Mouse (Mus musculus) erythroblast, adult 5-6 weeks (primary cell): ENCODE measurements at regions not wholly inside any gene's neighbourhood (a gene's known extent, or its start where the extent isn't known, plus 50 kb on each side); places are given as distances from the start of the nearest gene placed in this dataset.

Experiments
- ATAC-seq: replicated peaks from 2 replicates; pipeline ENCODE4 v1.8.0; 2016; ENCODE audit warnings: moderate number of reproducible peaks, mild to moderate bottlenecking, moderate TSS enrichment, inconsistent platforms; ENCODE audit not compliant: poor library complexity, low FRiP score, severe bottlenecking

DNA sequence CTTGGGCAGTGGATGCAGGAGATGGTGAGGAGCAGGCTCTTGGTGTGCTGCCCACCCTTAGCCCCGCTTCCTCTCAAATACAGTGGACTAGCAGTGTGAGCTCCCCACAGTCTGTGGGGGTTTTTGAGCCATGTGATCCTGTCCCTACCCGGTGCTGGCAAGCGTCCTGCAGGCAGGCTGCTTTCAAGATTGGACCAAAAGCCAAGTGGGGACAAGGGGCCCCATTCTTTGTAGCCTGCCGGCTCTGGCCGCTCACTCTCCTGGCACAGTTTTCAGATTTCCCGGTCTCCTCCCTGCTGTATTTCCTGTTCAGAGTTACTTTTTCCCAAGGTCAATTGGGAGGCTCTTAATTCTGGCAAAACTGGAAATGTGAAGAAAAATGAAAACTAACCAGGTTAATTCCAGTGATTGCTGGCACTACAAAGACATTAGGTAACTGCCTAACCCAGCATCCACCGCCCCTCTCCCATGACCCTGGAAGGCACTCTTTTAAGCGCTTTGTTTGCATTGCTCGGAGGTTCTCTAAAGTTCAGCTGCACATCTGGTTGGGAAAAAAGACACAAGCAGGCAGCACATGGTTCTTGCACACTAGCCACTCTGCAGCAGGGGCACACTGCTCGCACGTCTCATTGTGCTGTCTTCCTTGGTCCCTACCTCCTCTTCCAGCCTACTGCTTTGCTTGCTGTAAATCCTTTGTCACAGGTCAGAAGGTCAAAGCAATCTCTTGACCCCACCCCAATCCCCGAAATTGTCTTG is 105.6 kb downstream of the Rassf10 start:
- no peak for ATAC-seq

DNA sequence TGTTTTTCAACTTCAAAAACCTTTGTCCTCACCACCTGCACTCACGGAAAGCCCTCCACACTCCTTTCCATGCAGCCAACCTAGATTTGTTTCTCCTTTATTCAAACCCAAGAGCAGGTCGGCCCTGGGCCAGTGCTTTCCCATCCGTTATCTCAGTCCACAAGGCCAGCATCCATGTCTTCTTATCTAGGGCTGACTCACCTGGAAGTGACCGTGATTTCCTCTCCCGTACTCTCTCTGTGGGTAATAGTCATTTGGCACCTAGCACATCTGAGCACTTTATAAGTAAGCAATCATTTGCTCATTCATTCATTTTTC is 106.2 kb downstream of the Rassf10 start:
- no peak for ATAC-seq

DNA sequence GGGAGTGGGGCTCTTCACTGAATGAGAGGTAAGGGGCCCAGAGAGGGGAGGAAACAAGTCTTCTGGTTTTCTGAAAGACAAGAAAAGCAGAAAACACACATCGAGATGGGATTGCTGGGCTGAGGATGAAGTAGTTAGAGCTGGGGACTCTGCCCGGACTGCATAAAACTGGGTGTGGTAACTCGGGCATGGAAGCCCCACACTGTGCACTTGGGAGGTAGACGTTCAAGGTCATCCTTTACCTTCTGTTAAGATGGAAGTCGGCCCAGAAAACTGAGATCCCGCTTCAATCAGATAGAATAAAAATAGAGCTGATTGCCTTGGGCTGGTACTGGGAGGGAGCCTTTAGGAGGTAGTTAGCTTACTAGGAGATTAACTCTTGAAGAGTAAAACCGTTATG is 107.2 kb downstream of the Rassf10 start:
- ATAC-seq = no peak

- no peak for ATAC-seq
Observed at GRCm38 (mm10) chr7:113066536-113066935, 112.8 kb downstream of the Rassf10 start.

- no peak for ATAC-seq
Observed at GRCm38 (mm10) chr7:113068296-113068695, 114.5 kb downstream of the Rassf10 start.

DNA sequence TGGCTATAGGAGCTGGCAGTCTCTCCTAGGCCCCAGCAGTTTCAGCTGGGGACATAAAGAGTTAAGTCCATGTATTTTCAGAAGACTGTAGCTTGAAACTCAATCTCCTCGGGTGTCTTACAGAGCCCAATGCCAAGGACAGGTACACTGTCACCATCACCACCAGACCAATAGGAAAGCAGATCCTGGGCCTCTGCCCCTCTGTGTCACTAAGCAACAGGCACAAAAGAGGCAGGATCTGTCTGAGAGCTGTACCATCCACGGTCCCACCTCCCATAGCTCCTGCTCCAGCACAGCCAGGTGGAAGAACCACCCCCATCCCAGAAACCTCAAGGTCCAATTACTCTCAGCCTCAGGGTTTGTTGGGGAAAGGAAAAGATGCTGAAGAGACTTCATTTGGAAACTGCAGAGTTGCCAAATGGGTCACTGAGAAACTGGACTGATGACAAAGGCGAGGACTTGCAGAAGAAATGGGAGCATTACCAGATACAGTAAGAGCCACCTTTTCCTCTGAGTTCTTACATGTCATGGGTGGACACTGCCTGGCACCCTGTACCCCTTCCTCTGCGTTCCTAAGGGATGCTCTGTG is 115.7 kb downstream of the Rassf10 start:
- ATAC-seq = no peak

DNA sequence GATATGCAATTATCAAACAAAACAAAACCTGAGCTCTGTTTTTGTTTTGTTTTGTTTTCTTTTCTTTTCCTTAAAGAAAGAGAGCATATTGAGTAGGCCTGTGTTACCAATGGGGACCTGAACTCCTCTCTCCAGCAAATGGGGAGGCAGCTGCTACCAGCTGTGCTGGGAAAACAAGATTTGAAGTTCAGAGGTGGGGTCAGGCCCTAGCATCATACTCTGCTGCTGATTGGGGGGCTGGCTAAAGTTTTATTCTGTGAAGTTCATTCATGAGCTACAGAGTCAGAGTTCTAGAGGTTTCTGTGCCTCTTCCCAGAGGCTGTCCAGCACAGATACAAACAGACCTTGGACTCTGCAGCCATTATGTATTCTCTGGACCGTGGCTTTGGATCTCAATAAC is 117.7 kb downstream of the Rassf10 start:
- ATAC-seq = no peak

GRCm38 (mm10) chr7:113073781-113074180 is 120.0 kb downstream of the Rassf10 start:
- no peak for ATAC-seq

GRCm38 (mm10) chr7:113075371-113075770 is 121.6 kb downstream of the Rassf10 start:
- no peak for ATAC-seq

GRCm38 (mm10) chr7:113076243-113076642 is 122.5 kb downstream of the Rassf10 start:
- ATAC-seq = no peak

DNA sequence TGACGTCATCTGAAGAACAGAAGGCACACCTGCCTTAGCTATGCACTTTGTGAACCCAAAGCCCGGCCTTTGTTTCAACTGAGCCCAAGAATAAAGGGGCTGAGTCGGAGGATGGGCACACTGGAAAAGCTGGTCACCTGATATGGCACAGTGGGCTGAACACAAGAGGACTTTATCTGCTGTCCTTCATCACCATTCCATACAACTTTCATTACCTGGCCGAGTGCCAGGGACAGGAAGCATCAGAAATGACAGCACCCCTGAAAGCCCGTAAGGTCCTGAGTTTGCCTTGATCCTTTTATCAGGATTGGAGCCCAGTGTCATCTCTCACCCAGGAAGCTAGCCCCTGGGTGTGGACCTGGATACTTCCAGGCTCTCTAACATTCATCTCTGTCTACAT is 126.1 kb upstream of the Arntl start:
- no peak for ATAC-seq

DNA sequence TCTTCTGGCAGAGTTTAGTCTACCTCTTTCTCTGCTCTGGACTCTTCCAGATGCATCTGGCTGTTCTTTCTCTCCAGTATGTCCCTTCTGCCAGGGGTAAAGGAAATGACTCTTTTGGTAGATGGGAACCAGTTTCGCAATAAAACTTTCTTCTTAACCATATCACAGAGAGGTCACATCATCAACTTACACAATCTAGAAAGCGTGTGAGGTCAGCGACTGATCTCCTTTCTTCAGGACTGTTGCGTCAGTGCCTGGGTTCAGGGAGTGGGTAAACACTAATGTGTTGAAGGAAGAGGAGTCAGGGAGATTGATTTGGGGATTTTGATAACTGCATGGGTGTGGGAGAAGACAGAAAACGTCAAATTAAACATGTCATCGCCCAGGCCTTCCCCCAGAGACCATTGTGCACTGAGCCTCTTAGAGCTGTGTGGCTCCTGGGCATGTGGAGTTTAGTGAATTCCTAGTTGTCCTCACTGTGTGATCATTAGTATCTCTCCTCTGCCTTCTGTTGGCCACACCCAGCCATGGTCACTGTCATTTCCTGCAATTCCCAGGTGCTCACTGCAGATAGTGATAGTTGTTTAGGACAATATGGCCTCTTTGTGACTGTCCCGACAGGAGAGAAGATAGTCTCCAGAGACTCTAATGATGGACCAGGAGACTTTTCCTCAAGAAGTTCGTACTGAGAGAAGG is 122.2 kb upstream of the Arntl start:
- no peak for ATAC-seq

GRCm38 (mm10) chr7:113086158-113086557 is 121.1 kb upstream of the Arntl start:
- ATAC-seq = no peak

DNA sequence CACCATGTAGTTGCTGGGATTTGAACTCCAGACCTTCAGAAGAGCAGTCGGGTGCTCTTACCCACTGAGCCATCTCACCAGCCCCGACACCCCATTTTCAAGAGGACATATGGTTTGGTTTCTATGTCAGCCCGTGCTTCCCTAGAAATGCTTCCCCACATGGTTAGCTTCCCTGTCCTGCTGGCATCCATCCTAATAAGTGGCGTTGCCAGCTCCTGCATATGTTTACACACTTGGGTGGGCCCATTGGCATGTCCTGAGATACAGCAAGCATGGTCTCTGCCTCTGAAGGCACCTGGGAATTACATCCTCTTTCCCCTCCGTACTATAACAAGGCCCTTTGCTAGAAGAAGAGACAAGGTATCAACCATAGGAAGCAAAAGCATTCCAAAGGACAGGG is 119.6 kb upstream of the Arntl start:
- no peak for ATAC-seq

- no peak for ATAC-seq
Observed at GRCm38 (mm10) chr7:113089044-113089443, 118.2 kb upstream of the Arntl start.

DNA sequence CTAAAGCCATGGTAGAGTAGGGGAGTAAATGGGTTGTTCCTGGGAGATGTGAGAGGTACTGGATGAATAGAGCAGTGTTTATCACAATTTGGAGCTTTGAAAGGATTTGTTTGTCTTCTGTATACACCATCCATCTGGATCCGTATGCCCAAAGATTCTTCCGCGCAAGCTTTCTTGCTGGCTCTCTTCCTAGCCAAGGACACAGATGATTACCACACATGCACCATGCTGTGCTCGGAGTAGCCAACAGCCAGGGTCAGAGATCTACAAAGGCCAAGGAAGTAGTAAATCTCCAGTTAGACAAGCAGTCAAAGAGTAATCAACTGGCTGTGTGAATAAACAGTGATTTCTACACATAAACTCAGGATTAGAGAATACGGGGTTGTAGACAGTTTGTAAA is 113.3 kb upstream of the Arntl start:
- no peak for ATAC-seq

- no peak for ATAC-seq
Observed at GRCm38 (mm10) chr7:113095092-113095491, 112.2 kb upstream of the Arntl start.

GRCm38 (mm10) chr7:113104265-113104664 is 103.0 kb upstream of the Arntl start:
- no peak for ATAC-seq

DNA sequence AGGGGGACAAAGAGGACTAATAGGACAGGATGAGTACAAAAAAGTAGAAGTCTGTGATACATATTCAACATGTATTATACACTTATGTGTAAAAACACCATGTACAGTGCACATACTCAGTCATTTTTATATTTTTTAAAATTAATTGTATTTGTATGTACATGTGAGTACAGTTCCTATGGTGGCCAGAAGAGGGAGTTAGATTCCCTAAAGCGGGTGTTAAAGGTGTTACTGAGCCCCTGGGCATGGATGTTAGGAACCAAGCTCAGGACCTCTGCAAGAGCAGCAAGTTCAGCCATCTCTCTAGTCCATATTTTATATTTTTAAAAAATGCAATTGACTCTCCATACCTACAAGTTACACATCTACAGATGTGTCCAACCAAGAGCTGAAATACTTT is 101.9 kb upstream of the Arntl start:
- no peak for ATAC-seq

GRCm38 (mm10) chr7:113106731-113107130 is 100.5 kb upstream of the Arntl start:
- ATAC-seq = no peak

DNA sequence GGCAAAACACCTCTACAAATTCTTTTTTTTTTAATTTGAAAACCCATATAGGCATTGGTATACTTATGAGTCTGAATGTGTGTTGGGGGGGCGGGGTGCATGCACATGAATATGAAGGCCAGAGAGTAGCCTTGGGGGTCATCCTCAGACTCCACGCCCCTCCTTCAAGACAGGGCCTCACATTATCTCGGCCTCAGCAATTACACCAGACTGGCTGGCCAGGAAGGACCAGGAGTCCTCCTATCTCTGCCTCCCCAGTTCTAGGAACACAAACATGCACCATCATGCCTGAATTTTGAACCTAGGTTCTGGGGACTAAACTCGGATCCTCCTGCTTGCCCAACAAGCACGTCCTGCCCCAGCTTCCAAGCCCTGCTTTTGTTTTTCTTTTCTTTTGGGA is 99.3 kb upstream of the Arntl start:
- ATAC-seq = no peak
